Mouse (Mus musculus) granulocyte monocyte progenitor cell, adult 5-6 weeks (primary cell): ENCODE data around the gene Gm17268. TPM values are rescaled to one million over a fixed set of nuclear protein-coding genes. Genes with fewer than 3 reads are reported as not detected.

ENCODE experiments used
- ATAC-seq: replicated peaks from 2 replicates; pipeline ENCODE4 v1.8.0; 2016; ENCODE audit warnings: mild to moderate bottlenecking, moderate TSS enrichment, inconsistent platforms; ENCODE audit not compliant: poor library complexity, severe bottlenecking
- total RNA-seq, 2 experiments: library from RNA; stranded (forward) in 1 of 2; stranded (reverse) in 1 of 2; fragments of 200-712, 200-1000 nt in 1 of 2; fragments of >200 nt in 1 of 2; fragmentation: Nextera tagmentation in 1 of 2; gene quantifications; 2 replicates each; pipeline ENCODE4 v1.2.3; 2014 to 2017

Gm17268 gene
- total RNA-seq, 2 experiments from 2014 or later = not detected

- ATAC-seq = no peak
Observed at GRCm38 (mm10) chr11:82032678-82033344, 5.6 kb downstream of the Gm17268 start.

- no peak for ATAC-seq
Observed at GRCm38 (mm10) chr11:82032136-82032535, 6.2 kb downstream of the Gm17268 start.

GRCm38 (mm10) chr11:82030171-82030570 lies 8.2 kb downstream of the Gm17268 start:
- ATAC-seq = no peak

GRCm38 (mm10) chr11:82023769-82024168 lies 14.6 kb downstream of the Gm17268 start:
- ATAC-seq = peak; percentile 79

GRCm38 (mm10) chr11:82022504-82023056 lies 15.8 kb downstream of the Gm17268 start:
- ATAC-seq = peak; percentile 65

GRCm38 (mm10) chr11:82021406-82021805 lies 17.0 kb downstream of the Gm17268 start:
- peak; percentile 44 for ATAC-seq

- no peak for ATAC-seq
Observed at GRCm38 (mm10) chr11:82019793-82020192, 18.6 kb downstream of the Gm17268 start.

- no peak for ATAC-seq
Observed at GRCm38 (mm10) chr11:82019389-82019788, 19.0 kb downstream of the Gm17268 start.

- 0 out of 2 replicates have a peak, but pooled peaks have one; percentile 12 for ATAC-seq
Observed at GRCm38 (mm10) chr11:82016181-82016780, 22.1 kb downstream of the Gm17268 start.

- peak; percentile 95 for ATAC-seq
Observed at GRCm38 (mm10) chr11:82015066-82015465, 23.3 kb downstream of the Gm17268 start.

GRCm38 (mm10) chr11:82013756-82014155 lies 24.6 kb downstream of the Gm17268 start:
- no peak for ATAC-seq

GRCm38 (mm10) chr11:82011411-82012193 lies 26.8 kb downstream of the Gm17268 start:
- ATAC-seq = no peak

GRCm38 (mm10) chr11:82010115-82010514 lies 28.2 kb downstream of the Gm17268 start:
- ATAC-seq = no peak

- peak; percentile 51 for ATAC-seq
Observed at GRCm38 (mm10) chr11:82006796-82007423, 31.5 kb downstream of the Gm17268 start.

GRCm38 (mm10) chr11:82004810-82005209 lies 33.6 kb downstream of the Gm17268 start:
- peak; percentile 73 for ATAC-seq

GRCm38 (mm10) chr11:82000581-82000980 lies 37.8 kb downstream of the Gm17268 start:
- no peak for ATAC-seq

- ATAC-seq = no peak
Observed at GRCm38 (mm10) chr11:81999469-81999868, 38.9 kb downstream of the Gm17268 start.

GRCm38 (mm10) chr11:81998646-81999045 lies 39.7 kb downstream of the Gm17268 start:
- no peak for ATAC-seq

- ATAC-seq = no peak
Observed at GRCm38 (mm10) chr11:81997085-81997484, 41.3 kb downstream of the Gm17268 start.

GRCm38 (mm10) chr11:81996172-81996841 lies 42.1 kb downstream of the Gm17268 start:
- peak; percentile 91 for ATAC-seq
